Mouse (Mus musculus) A20 (cell line): ENCODE results near the gene Ezr.

Experiments used
- DNase-seq: peaks from one replicate; pipeline ENCODE4 v3.0.0-alpha.2; 2011; ENCODE audit warnings: low read depth, low spot score

Ezr gene

GRCm38 (mm10) chr17:6768301-6768788, 14.2 kb downstream of the Ezr start:
- DNase-seq, result no peak

DNA sequence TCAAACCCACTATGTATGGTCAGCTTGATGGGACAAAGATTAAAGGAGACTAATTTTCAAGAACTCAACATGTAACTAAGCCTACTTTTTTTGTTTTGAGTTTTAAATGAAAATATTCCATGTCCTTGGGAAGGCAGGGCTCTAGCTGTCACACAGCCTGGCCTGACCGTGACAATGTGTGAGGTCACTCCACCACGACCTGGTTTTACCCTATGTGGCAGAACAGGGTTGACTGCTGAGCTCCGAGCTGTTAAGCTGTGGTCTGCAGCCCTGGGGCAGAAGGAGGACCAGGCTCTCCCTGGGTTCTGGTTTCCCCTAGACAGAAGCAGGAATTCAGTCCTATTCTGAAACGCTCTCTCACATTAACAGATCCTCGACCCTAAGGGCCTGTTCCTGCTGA, 14.8 kb downstream of the Ezr start:
- no peak for DNase-seq

DNA sequence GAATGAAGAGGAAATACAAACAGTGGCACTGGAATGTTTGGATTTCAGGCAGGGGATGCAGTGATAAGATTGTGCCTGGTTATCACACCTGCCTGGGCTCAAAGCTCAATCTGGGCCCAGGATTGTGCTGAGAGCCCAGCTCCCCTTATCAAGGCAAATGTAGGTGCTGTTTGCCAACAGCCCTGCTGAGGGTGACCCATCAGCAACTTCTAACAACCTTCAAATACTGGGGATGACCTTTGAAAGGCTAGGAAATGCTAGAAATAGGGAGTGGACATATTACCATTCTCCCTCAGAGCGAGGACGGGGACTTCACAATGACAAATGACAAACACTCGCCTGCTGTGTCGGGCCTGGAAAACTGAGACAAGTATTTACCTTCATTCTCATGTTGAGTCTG, 15.8 kb downstream of the Ezr start:
- no peak for DNase-seq

GRCm38 (mm10) chr17:6765886-6766285, 16.7 kb downstream of the Ezr start:
- no peak for DNase-seq

GRCm38 (mm10) chr17:6764730-6765129, 17.9 kb downstream of the Ezr start:
- DNase-seq, result no peak

DNA sequence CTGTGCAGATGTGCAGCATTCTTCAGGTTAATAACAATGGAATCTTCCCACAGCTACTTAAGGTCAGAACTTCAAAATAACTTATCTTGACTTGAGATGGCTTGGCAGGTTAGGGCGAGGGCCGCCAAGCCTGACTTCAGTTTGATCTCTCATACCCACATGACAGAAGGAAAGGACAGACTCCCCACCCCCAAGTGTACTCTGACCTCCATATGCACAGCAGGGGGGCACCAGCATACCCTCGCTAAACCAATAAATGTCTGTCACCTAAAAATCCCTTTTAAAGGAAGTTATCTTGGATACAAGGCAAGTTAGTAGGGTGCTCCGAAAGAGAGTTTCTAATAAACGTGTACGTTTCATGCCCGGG, 18.4 kb downstream of the Ezr start:
- DNase-seq, result no peak

- DNase-seq, result no peak
Measured at GRCm38 (mm10) chr17:6763513-6764226, 18.9 kb downstream of the Ezr start.

DNA sequence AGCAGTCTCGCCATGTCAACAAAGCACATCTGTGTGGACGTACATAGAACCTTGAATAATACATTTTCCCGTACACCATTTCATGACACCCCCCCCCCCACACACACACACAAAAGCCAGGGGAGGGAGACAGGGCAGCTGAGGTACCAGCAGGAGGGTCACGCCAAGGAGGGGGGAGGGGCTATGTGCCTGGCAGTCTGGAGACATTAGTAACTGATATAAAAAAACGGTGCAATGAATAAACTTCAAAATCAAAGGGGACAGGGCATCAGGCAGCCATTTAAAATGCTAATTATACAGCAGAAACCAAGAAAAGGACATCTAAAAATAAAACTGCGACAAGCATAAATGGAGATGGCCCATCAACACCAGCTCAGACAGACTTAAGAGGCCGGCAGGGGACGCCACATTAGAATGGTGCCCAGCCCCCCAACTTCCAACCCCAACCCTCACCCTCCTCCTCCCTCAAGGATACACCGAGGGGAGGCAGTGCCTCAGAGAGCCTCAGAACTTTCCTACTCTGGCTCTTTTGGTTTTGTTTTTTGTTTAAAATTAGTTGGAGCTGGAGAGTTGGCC, 22.8 kb downstream of the Ezr start:
- DNase-seq, result no peak

DNA sequence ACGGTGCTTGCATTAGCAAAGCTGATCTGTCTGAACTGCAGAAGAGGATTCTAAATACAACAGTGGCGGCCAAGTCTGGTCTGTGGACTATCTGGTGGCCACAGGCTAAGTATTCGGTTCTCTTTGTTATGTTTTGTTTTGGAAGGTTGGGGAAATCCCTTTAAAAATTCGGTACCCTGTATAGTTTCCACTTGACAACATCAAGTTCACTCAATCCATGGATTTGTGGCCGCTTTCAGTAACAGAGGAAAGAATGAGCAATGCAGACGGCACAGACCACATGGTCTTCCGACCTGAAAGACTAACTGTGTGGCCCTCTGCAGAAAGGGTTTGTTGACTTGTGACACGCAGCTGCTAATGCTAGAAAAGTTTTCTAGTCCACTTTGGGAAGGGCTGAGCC, 23.7 kb downstream of the Ezr start:
- DNase-seq, result no peak

GRCm38 (mm10) chr17:6757902-6758301, 24.7 kb downstream of the Ezr start:
- no peak for DNase-seq

- DNase-seq, result no peak
Measured at GRCm38 (mm10) chr17:6755873-6756272, 26.7 kb downstream of the Ezr start.

DNA sequence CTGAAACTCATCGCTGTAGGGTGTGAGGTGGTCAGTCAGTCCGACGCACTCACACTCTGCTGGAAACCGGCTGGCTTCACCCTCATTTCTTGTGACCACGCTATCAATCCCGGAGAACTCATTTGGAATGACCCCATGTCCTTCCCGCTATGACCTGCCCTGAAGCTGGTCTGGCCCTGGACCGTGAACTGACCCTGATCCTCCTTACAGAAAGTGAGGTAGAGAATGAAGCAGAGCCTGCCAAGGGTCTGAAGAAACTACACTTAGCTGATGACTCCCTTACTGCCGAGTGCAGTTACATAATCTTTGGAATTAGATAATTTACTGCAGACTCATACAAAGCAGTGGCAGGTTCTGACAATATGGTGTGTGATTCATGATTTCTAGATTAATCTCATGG, 27.4 kb downstream of the Ezr start:
- no peak for DNase-seq

- DNase-seq, result no peak
Measured at GRCm38 (mm10) chr17:6752375-6752774, 30.2 kb downstream of the Ezr start.

DNA sequence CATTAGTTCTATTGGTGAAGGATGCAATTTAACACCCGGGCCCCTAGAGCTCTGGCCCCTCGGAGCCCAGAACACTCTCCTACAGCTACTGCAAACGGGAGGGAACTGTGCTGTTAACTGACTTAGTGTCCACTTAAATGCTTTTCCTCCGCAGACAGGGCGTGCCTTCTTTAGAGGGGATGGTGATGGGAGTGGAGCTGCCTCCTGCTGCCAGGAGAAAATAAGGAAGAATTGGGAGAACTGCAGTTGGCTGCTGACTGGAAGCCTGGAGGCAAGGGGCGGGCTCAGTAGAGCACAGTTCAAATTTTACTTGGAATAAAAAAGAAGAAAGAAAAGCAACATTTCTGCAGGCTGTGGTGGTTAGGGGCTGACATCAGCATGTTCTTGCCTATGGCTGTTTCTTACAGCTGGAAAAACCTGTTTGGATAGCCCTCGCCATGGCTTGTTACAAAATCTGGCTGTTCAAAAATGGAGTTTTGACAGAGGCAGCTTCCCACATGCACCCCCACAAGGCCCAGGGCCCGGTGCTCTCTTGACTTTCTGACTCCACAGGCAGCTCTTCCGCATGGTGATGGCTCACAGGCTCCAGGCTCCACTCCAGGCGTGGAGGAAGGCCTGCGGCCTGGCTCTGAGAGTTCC, 31.2 kb downstream of the Ezr start:
- DNase-seq, result no peak

DNA sequence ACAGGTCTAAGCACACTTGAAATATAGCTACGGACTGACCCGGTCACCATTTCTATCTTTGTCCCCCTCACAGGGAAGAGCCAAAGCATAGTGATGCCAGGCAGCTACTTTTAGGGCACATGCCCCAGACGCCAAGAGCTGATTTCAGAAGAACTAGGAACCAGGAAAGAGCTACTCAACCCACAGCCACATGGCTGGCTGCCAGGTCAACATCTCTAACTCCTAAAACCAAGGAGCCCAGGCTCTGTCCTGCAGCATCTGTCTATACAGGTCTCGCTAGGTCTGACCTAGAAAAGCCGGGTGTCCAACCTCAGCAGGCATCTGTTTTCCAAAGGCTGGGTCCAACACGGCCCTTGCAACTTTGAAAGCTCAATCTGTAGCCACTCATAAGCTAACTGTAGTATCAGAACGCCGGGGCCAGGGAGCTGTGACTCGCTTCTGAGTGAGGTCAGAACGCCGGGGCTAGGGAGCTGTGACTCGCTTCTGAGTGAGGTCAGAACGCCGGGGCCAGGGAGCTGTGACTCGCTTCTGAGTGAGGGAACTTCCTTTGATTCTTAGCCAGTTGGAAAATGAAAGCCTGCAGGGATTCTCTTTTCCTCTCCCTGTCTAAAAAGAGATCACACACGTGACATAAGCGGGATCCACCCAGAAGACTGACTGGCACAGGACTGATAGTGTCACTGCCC, 33.7 kb downstream of the Ezr start:
- DNase-seq, result no peak

DNA sequence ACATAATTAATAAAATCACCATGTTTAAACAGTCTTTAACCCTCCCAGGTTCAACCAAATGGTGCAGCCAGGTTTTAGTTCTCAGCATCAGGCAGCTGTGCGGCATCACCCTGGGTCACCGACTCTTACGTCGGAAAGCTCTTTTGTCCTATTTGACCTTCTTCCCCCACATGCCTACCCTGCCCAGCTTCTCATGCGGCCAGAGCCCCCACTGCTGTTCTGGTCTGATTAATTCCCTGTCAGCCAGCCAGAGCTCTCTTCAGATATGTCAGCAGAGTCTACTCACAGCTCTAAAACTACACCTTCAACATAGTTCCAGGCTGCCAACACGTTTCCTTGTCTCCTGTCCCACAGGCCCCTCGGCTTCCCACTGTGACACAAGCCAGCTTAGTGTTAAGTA, 35.1 kb downstream of the Ezr start:
- no peak for DNase-seq

DNA sequence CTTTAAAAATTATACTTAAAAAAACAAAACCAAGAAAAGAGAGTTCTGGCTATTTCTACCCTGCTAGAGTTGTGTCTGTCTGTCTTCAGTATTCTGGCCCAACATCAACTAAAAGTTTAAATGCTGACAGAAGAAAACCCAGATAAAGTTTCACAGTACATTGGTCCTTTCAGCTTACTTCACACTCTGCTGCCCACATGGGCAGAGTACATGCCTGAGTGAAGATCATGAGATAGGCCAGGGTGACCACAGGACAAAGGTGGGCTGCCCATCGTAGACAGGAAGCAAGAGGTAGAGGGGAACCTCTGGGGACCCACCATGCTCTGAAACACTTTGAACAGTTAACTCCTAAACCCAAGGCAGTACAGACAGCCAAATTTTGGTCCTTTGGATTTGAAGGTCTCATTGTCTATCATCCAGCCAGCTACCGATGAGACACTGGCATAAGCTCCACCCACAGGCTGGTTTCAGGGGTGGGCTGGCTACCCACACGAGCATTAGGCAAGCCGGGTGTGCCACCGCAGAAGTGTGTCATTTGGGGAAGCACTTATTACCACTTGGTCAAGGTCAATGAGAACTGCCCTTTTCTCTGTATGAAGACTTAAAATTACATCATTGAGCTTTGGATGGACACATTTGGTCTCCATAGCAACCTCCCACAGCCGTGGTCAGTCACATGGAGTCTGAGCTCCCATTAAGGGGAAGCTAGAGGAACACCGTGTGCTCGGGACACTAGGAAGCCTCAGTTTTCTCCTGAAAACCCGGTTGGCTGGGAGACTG, 35.9 kb downstream of the Ezr start:
- DNase-seq, result no peak

DNA sequence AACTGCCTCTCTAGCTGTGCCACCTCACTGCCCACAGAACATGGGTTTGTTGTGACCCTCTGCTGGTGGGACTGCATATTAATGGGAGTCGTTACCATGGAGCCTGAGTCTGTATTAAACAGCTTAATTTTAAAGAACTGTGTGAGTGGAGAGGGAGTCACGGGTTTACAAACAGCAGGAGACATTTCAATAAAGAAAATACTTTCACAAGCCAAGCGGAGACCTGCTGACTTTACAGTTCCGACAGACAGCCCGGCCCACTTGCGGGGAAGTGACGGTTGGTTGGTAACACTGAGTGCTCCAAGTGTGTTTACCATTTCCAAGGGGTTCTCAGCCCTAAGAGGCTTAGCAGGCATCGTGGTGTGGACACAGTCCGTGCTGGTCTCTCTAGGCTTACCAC, 36.6 kb downstream of the Ezr start:
- DNase-seq, result no peak

- no peak for DNase-seq
Measured at GRCm38 (mm10) chr17:6745503-6745902, 37.1 kb downstream of the Ezr start.

DNA sequence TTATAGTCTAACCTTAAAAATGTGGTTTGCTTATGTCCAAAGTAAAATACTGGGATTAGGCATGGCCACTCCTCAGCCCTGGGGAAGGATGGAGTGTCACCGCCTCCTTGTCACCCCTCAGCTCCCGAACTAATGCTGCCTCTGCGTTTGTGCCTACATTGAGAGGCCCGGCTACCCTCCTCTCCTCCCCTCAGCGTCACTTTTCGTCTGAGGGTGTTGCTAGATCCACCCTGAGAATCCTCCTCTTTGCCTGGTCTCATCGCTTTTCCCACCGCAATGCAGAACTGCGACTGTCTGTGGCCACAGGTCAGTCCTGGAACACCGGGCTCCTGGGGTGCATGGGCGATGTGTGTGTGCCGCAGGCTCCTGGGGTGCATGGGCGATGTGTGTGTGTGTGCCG, 37.7 kb downstream of the Ezr start:
- no peak for DNase-seq

- DNase-seq, result no peak
Measured at GRCm38 (mm10) chr17:6744366-6744765, 38.2 kb downstream of the Ezr start.

DNA sequence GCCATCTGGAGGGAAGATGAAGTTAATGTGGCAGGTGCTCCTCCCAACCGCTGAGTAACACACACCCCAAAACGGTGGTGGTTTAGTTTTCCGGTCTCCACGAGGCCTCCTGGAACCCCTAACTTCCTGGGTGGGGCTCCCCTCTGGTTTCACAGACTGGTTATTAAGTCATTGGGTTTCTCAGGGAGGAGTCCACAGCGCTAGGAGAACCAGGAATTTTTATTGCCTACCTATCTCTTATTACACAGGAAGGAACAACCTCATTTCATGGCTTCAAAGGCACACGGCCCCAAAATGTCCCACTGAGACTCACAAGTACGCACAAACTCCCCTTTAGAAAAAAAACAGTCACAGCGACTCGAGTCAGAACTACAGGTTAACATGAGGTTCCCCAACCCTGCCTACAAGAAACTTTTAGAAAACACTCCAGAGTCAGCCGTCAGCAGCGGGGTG, 38.8 kb downstream of the Ezr start:
- no peak for DNase-seq
